ENCODE assay signal across 14 mouse cellular contexts in the genomic region with DNA sequence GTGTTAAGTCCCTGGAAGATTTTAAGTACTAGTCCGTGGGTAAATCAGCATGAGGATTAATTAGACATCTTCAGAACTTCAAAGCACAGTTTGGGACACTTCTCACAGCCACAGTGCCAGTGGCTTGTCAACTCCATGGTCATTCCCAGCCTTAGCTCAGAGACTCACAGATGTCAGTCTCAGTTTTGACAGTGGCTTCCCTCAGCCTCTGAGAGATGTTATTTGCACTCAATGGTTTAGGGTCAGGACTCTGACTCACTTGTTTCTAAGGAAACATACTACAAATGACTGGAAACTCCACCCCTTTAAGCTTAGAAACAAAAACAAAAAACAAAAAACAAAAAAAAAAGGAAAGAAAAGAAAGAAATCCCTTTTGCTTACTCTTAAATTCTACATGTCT. TPM values are rescaled to one million over a fixed set of nuclear protein-coding genes. Genes with fewer than 3 reads are reported as not detected.
DNase-seq lines count a peak whose midpoint lies in the region; TF ChIP-seq lines count a peak whose summit lies in the region.
"Had no signal": no experiment of that assay in that cellular context is flagged by ENCODE, and none has a peak within 500 bp of the region (broad histone marks: within the 10 kb centered on the region; RNA-seq: fewer than 3 reads in every experiment).

No protein-coding gene starts in this region.

- peaks cover 3% of the 10 kb centered on the region for H3K4me1 ChIP-seq in thymus, adult 2 months (replicated peaks; ENCODE audit: control insufficient read depth, insufficient read depth, low read length)
- H3K4me1 ChIP-seq: neural tube, embryonic 13.5 days had no signal

- WGBS in thymus, adult 2 months = 76% methylated on average over 1 of the region's 1 CpGs

- peak overlapping the region; percentile 13; the same call in 1 of the 2 replicates for H3K27ac ChIP-seq in thymus, adult 2 months (ENCODE audit: control insufficient read depth, insufficient read depth, low read length)
- H3K27ac ChIP-seq: hindbrain, embryonic 14.5 days; neural tube, embryonic 13.5 days had no signal

- TF ChIP-seq CTCF in thymus, adult 2 months (IDR thresholded peaks at IDR 0.05; ENCODE audit: borderline replicate concordance, control insufficient read depth, extremely low read depth, insufficient read depth, low read length, poor library complexity) = no peak

- TF ChIP-seq POLR2A in thymus, adult 2 months (IDR thresholded peaks at IDR 0.05; ENCODE audit: control insufficient read depth, extremely low read depth, insufficient read depth, low read length, poor library complexity) = no peak

- H3K27me3 ChIP-seq in thymus, adult 2 months (ENCODE audit: control insufficient read depth, insufficient read depth, low read length) = no peaks in the 10 kb centered on the region
- H3K27me3 ChIP-seq: lung, embryonic 15.5 days; neural tube, embryonic 13.5 days had no signal

- no peaks in the 10 kb centered on the region for H3K36me3 ChIP-seq in thymus, adult 2 months (ENCODE audit: control insufficient read depth, insufficient read depth, low read length)
- H3K36me3 ChIP-seq: lung, embryonic 15.5 days; neural tube, embryonic 13.5 days had no signal

- H3K4me3 ChIP-seq in thymus, adult 2 months (ENCODE audit: control insufficient read depth, insufficient read depth, low read length) = no peak overlapping the region
- H3K4me3 ChIP-seq: neural tube, embryonic 13.5 days had no signal

- peak; percentile 87 for DNase-seq in heart, adult 11 months
- no peak for DNase-seq in heart, postnatal 4 days
- DNase-seq in thymus, adult 2 months = no peak
- DNase-seq in thymus, adult 18-20 months = no peak
- DNase-seq in lung, postnatal 10 days = peak; percentile 10
- peak; percentile 16 for DNase-seq in thymus, postnatal 25 days
- DNase-seq in ovary, postnatal 14 days (ENCODE audit: low spot score) = no peak
- DNase-seq in gastrocnemius, postnatal 4 days (ENCODE audit: low spot score in 2 of 2) = no peak
- DNase-seq: cerebellum, adult 9-11 months had no signal

RNA-seq across cellular contexts. Expression of a gene that starts 0.8 kb away (rescaled TPM):
- 1 to 10 TPM; 4.5 to 5.5 TPM for total RNA-seq in heart, postnatal 4 days (2021)
- polyA plus RNA-seq in thymus, adult 2 months (2012; rRNA removed) = 18.9 and 22.2 TPM in 2 replicates
- total RNA-seq in gastrocnemius, postnatal 4 days (2021) = 1 to 10 TPM; 3.8 to 4.0 TPM

RNA-seq across cellular contexts. Expression of a gene that starts 25.0 kb away (rescaled TPM):
- under 1 TPM in 1 of 2 experiments, not detected in 1; 0.09 TPM for total RNA-seq in heart, postnatal 4 days (2021)
- polyA plus RNA-seq in thymus, adult 2 months (2012; rRNA removed) = 0.10 and 0.12 TPM in 2 replicates
- total RNA-seq in gastrocnemius, postnatal 4 days (2021) = under 1 TPM in 1 of 2 experiments, not detected in 1; 0.08 TPM
- total RNA-seq: gastrocnemius, adult 8-10 months; left cerebral cortex, postnatal 14 days had no signal
- polyA plus RNA-seq: hindbrain, embryonic 14.5 days; lung, embryonic 15.5 days; neural tube, embryonic 13.5 days had no signal

RNA-seq across cellular contexts. Expression of a gene that starts 59.8 kb away (rescaled TPM):
- 1 to 10 TPM; 5.8 to 9.1 TPM for total RNA-seq in heart, postnatal 4 days (2021)
- 16.9 and 28.7 TPM in 2 replicates for polyA plus RNA-seq in thymus, adult 2 months (2012; rRNA removed)
- total RNA-seq in gastrocnemius, postnatal 4 days (2021) = 1 to 10 TPM; 8.5 to 9.7 TPM

Comparison
In these comparisons a context has a peak if more than half of its experiments do, and no peak if none do; other contexts are left out.
1. DNase-seq: peak in heart, adult 11 months (single experiment), lung, postnatal 10 days (single experiment) and thymus, postnatal 25 days (single experiment); none in heart, postnatal 4 days (single experiment), thymus, adult 2 months (single experiment), thymus, adult 18-20 months (0 of 2), ovary, postnatal 14 days (single experiment) and gastrocnemius, postnatal 4 days (0 of 2).